Mouse (Mus musculus) embryonic facial prominence, embryonic 12.5 days (tissue): ENCODE results near the gene Fbll1. TPM values are rescaled to one million over a fixed set of nuclear protein-coding genes. Genes with fewer than 3 reads are reported as not detected.
A peak's percentile ranks its signal among the peaks of the same experiment; 100 is the strongest.

Experiments
- ATAC-seq: fragments of 200-750 bp; cut with Nextera tagmentation; 2 replicates; pipeline ENCODE4 v1.8.0; 2017; ENCODE audit not compliant: insufficient number of reproducible peaks, insufficient read depth, low FRiP score, low TSS enrichment
- H3K27ac ChIP-seq: fragments of 300-500 bp; sonication (generic); 2 replicates; pipeline ENCODE4 v1.5.1; 2016; ENCODE audit warnings: mild to moderate bottlenecking
- H3K27me3 ChIP-seq: fragments of 300-500 bp; sonication (generic); 2 replicates; pipeline ENCODE4 v1.6.1; 2016; ENCODE audit warnings: mild to moderate bottlenecking, moderate library complexity
- H3K36me3 ChIP-seq: fragments of 300-500 bp; sonication (generic); 2 replicates; pipeline ENCODE4 v1.6.1; 2016; ENCODE audit warnings: mild to moderate bottlenecking
- H3K4me1 ChIP-seq: fragments of 300-500 bp; sonication (generic); 2 replicates; pipeline ENCODE4 v1.6.1; 2016
- H3K4me2 ChIP-seq: fragments of 300-500 bp; sonication (generic); replicated peaks from 2 replicates; pipeline ENCODE4 v1.6.1; 2016; ENCODE audit warnings: mild to moderate bottlenecking, moderate library complexity
- H3K4me3 ChIP-seq: fragments of 300-500 bp; sonication (generic); 2 replicates; pipeline ENCODE4 v1.5.1; 2016; ENCODE audit warnings: mild to moderate bottlenecking
- H3K9ac ChIP-seq: fragments of 300-500 bp; sonication (generic); 2 replicates; pipeline ENCODE4 v1.6.1; 2016; ENCODE audit warnings: mild to moderate bottlenecking, moderate library complexity
- H3K9me3 ChIP-seq: fragments of 300-500 bp; sonication (generic); 2 replicates; pipeline ENCODE4 v1.6.1; 2016; ENCODE audit warnings: mild to moderate bottlenecking, moderate library complexity
- WGBS: fragments of 180-500 bp; shearing (Covaris S2); methylation state at CpG from one replicate; pipeline ENCODE4 v1.1.7; 2016; 5-methylcytosine and 5-hydroxymethylcytosine counted together
- microRNA counts: library from miRNA; unstranded; fragments of <30 nt; microRNA quantifications from one replicate; lab custom pipeline; 2017
- microRNA-seq: library from miRNA; unstranded; fragments of <30 nt; microRNA quantifications from one replicate; pipeline ENCODE4, GENCODE M21; 2017
- polyA plus RNA-seq: library from polyadenylated mRNA; unstranded; fragments of >200 nt; fragmentation: Nextera tagmentation; extraction: Ambion mirVana; gene quantifications from 2 replicates; pipeline ENCODE4 v1.2.1, GENCODE M21; 2016

Gene Fbll1
- polyA plus RNA-seq, 1 experiment from 2014 or later = 1.3 TPM

DNA sequence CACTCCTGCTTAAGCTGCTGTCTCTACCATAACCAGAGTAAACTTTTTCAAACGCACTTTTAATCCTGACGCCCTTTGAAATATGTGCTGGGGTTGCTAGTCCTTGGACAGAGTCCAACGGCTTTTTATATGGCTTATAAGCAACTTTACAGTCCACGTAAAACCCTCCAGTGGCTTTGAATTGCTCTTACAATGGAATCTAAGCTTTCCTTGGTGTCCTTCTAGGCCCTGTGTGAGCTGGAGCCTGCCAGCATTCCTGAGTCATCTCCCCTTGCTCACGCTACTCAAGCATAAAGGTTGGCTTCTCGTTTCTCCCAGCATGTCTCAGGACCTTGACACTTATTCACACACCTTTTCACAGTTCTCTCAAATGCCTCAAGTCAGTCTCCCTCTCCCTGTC lies 43.1 kb downstream of the Fbll1 start:
- Histone ChIP-seq H3K4me3 (no peak overlapping the region), H3K4me2 (no peak overlapping the region), H3K9me3 (no peaks in the 10 kb centered on the region), H3K27me3 (no peaks in the 10 kb centered on the region), H3K27ac (no peak overlapping the region), H3K9ac (no peak overlapping the region), H3K36me3 (no peaks in the 10 kb centered on the region), H3K4me1 (no peaks in the 10 kb centered on the region)
- no peak for ATAC-seq
- 73% methylated on average over 6 of the region's 6 CpGs for WGBS

DNA sequence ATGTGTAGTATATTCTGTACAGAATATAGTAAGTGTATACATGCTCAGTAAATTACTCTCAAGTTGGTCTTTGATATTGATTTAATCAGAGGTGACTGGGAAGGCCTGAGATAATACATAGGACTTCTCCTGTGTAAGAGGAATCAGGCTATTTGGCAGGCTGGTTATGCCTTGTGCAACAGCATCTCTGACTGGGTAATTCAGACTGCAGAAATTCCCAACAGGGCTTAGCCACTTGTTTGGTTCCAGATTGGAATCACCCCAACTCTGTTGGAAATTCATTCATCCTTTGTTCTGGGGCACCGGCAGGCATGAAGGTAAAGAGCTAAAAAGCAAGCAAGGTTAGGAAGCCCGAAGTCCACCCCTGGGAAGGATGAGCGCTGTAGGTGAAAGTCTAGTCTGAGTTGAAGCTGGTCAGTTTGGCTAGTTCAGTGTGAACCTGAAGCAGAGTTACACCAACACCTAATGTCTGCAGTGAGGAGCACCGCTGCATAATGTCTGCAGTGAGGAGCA lies 43.7 kb downstream of the Fbll1 start:
- Histone ChIP-seq H3K4me2 (no peak overlapping the region), H3K4me3 (no peak overlapping the region), H3K27me3 (no peaks in the 10 kb centered on the region), H3K9ac (no peak overlapping the region), H3K36me3 (no peaks in the 10 kb centered on the region), H3K9me3 (no peaks in the 10 kb centered on the region), H3K4me1 (no peaks in the 10 kb centered on the region), H3K27ac (no peak overlapping the region)
- ATAC-seq = no peak
- WGBS = 85% methylated on average over 4 of the region's 4 CpGs

DNA sequence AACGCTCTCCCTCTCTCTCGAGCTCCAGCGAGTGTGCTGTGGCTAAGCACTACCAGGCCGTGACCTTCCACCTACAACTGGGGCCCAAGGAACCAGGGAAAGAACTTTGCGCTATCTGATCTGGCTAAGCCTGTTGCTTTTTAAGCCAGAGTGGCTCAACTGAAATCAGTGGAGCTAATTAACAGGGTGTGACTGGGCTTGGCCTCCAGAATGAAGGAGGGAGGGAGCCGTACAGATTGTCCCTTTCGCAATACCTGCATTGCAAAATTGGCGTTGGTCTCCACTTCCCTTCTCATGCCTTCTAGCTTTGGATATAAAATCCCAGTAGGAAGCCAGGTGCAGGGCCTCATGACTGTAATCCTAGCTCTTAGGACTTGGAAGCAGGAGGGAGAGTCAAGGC lies 48.1 kb downstream of the Fbll1 start:
- no peak for ATAC-seq
- Histone ChIP-seq H3K4me3 (no peak overlapping the region), H3K4me2 (no peak overlapping the region), H3K27ac (no peak overlapping the region), H3K36me3 (no peaks in the 10 kb centered on the region), H3K27me3 (no peaks in the 10 kb centered on the region), H3K9ac (no peak overlapping the region), H3K9me3 (no peaks in the 10 kb centered on the region), H3K4me1 (no peaks in the 10 kb centered on the region)
- 66% methylated on average over 8 of the region's 8 CpGs for WGBS

MicroRNAs encoded within 50 kb of the gene (microRNA counts, 519-probe panel; counts per million panel counts)
- microRNA mmu-miR-103 (lab: Ali Mortazavi, UCI) = 5,975 counts per million, percentile 94 among the panel's probes with 10 or more counts

Small RNAs within 50 kb of the gene (microRNA-seq; reads per million reads assigned to microRNA genes)
- gene Mir103-1 = 6.4 reads per million, percentile 22 among the genes with 10 or more reads in this experiment

Other genes starting within 250 kb of the Fbll1 start
- gene Pank3, start 29.4 kb downstream of the Fbll1 start, polyA plus RNA-seq = 21.2 and 23.1 TPM in 2 replicates
- 84.7 and 88.0 TPM in 2 replicates for gene Rars, start 35.6 kb upstream of the Fbll1 start, polyA plus RNA-seq
- gene Wwc1, start 181.6 kb upstream of the Fbll1 start, polyA plus RNA-seq = 5.7 and 7.8 TPM in 2 replicates